In genomic region chrX:98701635-98702034, GRCm38 (mm10) we compare ENCODE assay signal across 9 mouse cellular contexts.
DNase-seq lines count a peak whose midpoint lies in the region; ATAC-seq lines count a peak whose summit lies in the region.
"Had no signal": no experiment of that assay in that cellular context is flagged by ENCODE, and none has a peak within 500 bp of the region (broad histone marks: within the 10 kb centered on the region; RNA-seq: fewer than 3 reads in every experiment).

No protein-coding gene starts in this region.

- no peaks in the 10 kb centered on the region; the same call in 1 of the 2 replicates for H3K27me3 ChIP-seq in kidney, embryonic 16.5 days (ENCODE audit: insufficient read depth, low read length)
- no peaks in the 10 kb centered on the region for H3K27me3 ChIP-seq in hindbrain, embryonic 14.5 days (ENCODE audit: control insufficient read depth, insufficient read depth, low read length)
- H3K27me3 ChIP-seq in midbrain, embryonic 13.5 days: no peaks in the 10 kb centered on the region

- no peak overlapping the region for H3K4me2 ChIP-seq in kidney, embryonic 16.5 days (replicated peaks; ENCODE audit: low read depth, low read length)
- H3K4me2 ChIP-seq in hindbrain, embryonic 14.5 days (replicated peaks): no peak overlapping the region
- H3K4me2 ChIP-seq in midbrain, embryonic 13.5 days (replicated peaks): no peak overlapping the region
- H3K4me2 ChIP-seq: embryonic facial prominence, embryonic 13.5 days had no signal

- no peak overlapping the region for H3K9ac ChIP-seq in kidney, embryonic 16.5 days (replicated peaks; ENCODE audit: low read length)
- H3K9ac ChIP-seq in hindbrain, embryonic 14.5 days: no peak overlapping the region
- H3K9ac ChIP-seq in midbrain, embryonic 13.5 days (replicated peaks): no peak overlapping the region
- H3K9ac ChIP-seq: embryonic facial prominence, embryonic 13.5 days had no signal

- H3K9me3 ChIP-seq in kidney, embryonic 16.5 days (ENCODE audit: low read length): no peaks in the 10 kb centered on the region
- H3K9me3 ChIP-seq in hindbrain, embryonic 14.5 days (ENCODE audit: control insufficient read depth, low read length): no peaks in the 10 kb centered on the region
- H3K9me3 ChIP-seq in midbrain, embryonic 13.5 days: no peaks in the 10 kb centered on the region
- H3K9me3 ChIP-seq: embryonic facial prominence, embryonic 13.5 days had no signal

- intact Hi-C loops in left cerebral cortex, postnatal 10 days (cut with DNase I): loop anchor here (2.0 kb wide), 1 partner anchor 215 kb away; no protein-coding TSS in a partner anchor

- H3K27ac ChIP-seq in kidney, embryonic 16.5 days (ENCODE audit: low read length): no peak overlapping the region
- H3K27ac ChIP-seq in hindbrain, embryonic 14.5 days: no peak overlapping the region
- no peak overlapping the region for H3K27ac ChIP-seq in midbrain, embryonic 13.5 days
- H3K27ac ChIP-seq: embryonic facial prominence, embryonic 13.5 days had no signal

- H3K36me3 ChIP-seq in kidney, embryonic 16.5 days (ENCODE audit: insufficient read depth, low read length): no peaks in the 10 kb centered on the region
- H3K36me3 ChIP-seq in hindbrain, embryonic 14.5 days (replicated peaks; ENCODE audit: control insufficient read depth, insufficient read depth): no peaks in the 10 kb centered on the region
- no peaks in the 10 kb centered on the region for H3K36me3 ChIP-seq in midbrain, embryonic 13.5 days
- H3K36me3 ChIP-seq: embryonic facial prominence, embryonic 13.5 days had no signal

- H3K4me3 ChIP-seq in kidney, embryonic 16.5 days (ENCODE audit: low read length): no peak overlapping the region
- H3K4me3 ChIP-seq in hindbrain, embryonic 14.5 days (replicated peaks; ENCODE audit: low read length): no peak overlapping the region
- no peak overlapping the region for H3K4me3 ChIP-seq in midbrain, embryonic 13.5 days (replicated peaks)
- H3K4me3 ChIP-seq: embryonic facial prominence, embryonic 13.5 days had no signal

- H3K4me1 ChIP-seq in kidney, embryonic 16.5 days (ENCODE audit: insufficient read depth, low read length): no peaks in the 10 kb centered on the region
- no peaks in the 10 kb centered on the region for H3K4me1 ChIP-seq in hindbrain, embryonic 14.5 days (replicated peaks; ENCODE audit: control insufficient read depth, insufficient read depth, low read length)
- H3K4me1 ChIP-seq in midbrain, embryonic 13.5 days (replicated peaks): no peaks in the 10 kb centered on the region
- H3K4me1 ChIP-seq: embryonic facial prominence, embryonic 13.5 days had no signal

- ATAC-seq in kidney, embryonic 16.5 days (ENCODE audit: low FRiP score, low TSS enrichment): no peak
- ATAC-seq in hindbrain, embryonic 14.5 days (ENCODE audit: low FRiP score): peak; percentile 57; the same call in 1 of the 2 replicates
- ATAC-seq in midbrain, embryonic 13.5 days: peak; percentile 79; the same call in 1 of the 2 replicates

- DNase-seq in kidney, adult 18-20 months: peak; percentile 46
- peak; percentile 30 for DNase-seq in brain, embryonic 18.5 days (ENCODE audit: low read depth, low spot score)
- peak; percentile 7 for DNase-seq in fibroblast of lung, adult 2 months (ENCODE audit: low read depth)
- peak; percentile 75 for DNase-seq in hindbrain, embryonic 14.5 days (ENCODE audit: low spot score)
- peak; percentile 39 to 45 for DNase-seq in left cerebral cortex, postnatal 10 days (ENCODE audit: extremely low spot score in 1 of 2, low spot score in 2 of 2)
- peak; percentile 13 to 61 for DNase-seq in spleen, postnatal 4 days (ENCODE audit: low spot score in 2 of 2)

- WGBS in kidney, embryonic 16.5 days: 31% methylated on average over 4 of the region's 4 CpGs
- WGBS in hindbrain, embryonic 14.5 days: 20% methylated on average over 4 of the region's 4 CpGs
- 27% methylated on average over 4 of the region's 4 CpGs for WGBS in midbrain, embryonic 13.5 days

Comparison
In these comparisons a context has a peak if more than half of its experiments do, and no peak if none do; other contexts are left out.
1. DNase-seq: peak in every context shown above with its lines; median percentile 75 in hindbrain, embryonic 14.5 days; 46 in kidney, adult 18-20 months; 42 in left cerebral cortex, postnatal 10 days; 37 in spleen, postnatal 4 days; 30 in brain, embryonic 18.5 days; 7 in fibroblast of lung, adult 2 months.